Mouse (Mus musculus): ENCODE results near the gene Nr2f6. TPM values are rescaled to one million over a fixed set of nuclear protein-coding genes. Genes with fewer than 3 reads are reported as not detected.

Nr2f6 gene
- total and polyA plus RNA-seq, 3 experiments = 11.8 to 25.2 (median 14.2) TPM

GRCm38 (mm10) chr8:71371236-71371848, 10.4 kb downstream of the Nr2f6 start, which contains the start of gene Ocel1 (continued):
- TF ChIP-seq ELF1 (IDR thresholded peaks at IDR 0.05; ENCODE audit: low read depth, low read length) (peak; percentile 99), ZC3H11A (IDR thresholded peaks at IDR 0.05; ENCODE audit: low read depth, low read length) (no peak), NRF1 (IDR thresholded peaks at IDR 0.05; ENCODE audit: low read depth, low read length) (peak; percentile 76), USF1 (IDR thresholded peaks at IDR 0.05; ENCODE audit: low read depth, low read length) (no peak), NELFE (IDR thresholded peaks at IDR 0.05; ENCODE audit: low read depth, low read length) (peak; percentile 75), PAX5 (IDR thresholded peaks at IDR 0.05; ENCODE audit: low read length) (no peak), ZNF384 (IDR thresholded peaks at IDR 0.05; ENCODE audit: low read depth, low read length) (no peak), KAT2A (IDR thresholded peaks at IDR 0.05; ENCODE audit: insufficient replicate concordance, low read length) (no peak), TCF12 (IDR thresholded peaks at IDR 0.05; ENCODE audit: low read depth, low read length) (peak; percentile 79), USF2 (conservative IDR thresholded peaks at IDR 0.05; ENCODE audit: low read depth, low read length) (no peak), RCOR1 (conservative IDR thresholded peaks at IDR 0.05; ENCODE audit: low read depth, low read length) (no peak)

- H3K4me2 ChIP-seq (ENCODE audit: insufficient read depth, low read depth, poor library complexity, severe bottlenecking) = peak overlapping the region; percentile 73
- peaks cover 26 to 56% of the 10 kb centered on the region in 2 experiments for H3K36me3 ChIP-seq (replicated peaks in 1 of 2; ENCODE audit: control insufficient read depth in 1 of 2, insufficient read depth in 1 of 2, low read length in 1 of 2)
- no peak overlapping the region for H3K27ac ChIP-seq (ENCODE audit: insufficient read depth, low read depth)
- no peaks in the 10 kb centered on the region for H3K27me3 ChIP-seq (replicated peaks)
- peaks cover 5% of the 10 kb centered on the region for H3K9me3 ChIP-seq (replicated peaks; ENCODE audit: low read length)
- peaks cover 18 to 54% of the 10 kb centered on the region in 2 experiments for H3K4me1 ChIP-seq (ENCODE audit: control insufficient read depth in 1 of 2, insufficient read depth in 2 of 2)
- peak; percentile 68 for DNase-seq (ENCODE audit: extremely low read depth)
- H3K4me3 ChIP-seq (replicated peaks in 1 of 3; ENCODE audit: low read depth in 2 of 3, low read length in 2 of 3, poor library complexity in 1 of 3) = peak overlapping the region; percentile 40 to 69 (median 65)
- TF ChIP-seq RCOR1 (conservative IDR thresholded peaks at IDR 0.05; ENCODE audit: low read depth, low read length) = no peak
- TF ChIP-seq KAT2A (IDR thresholded peaks at IDR 0.05; ENCODE audit: insufficient replicate concordance, low read length) = no peak
- TF ChIP-seq ZNF384 (IDR thresholded peaks at IDR 0.05; ENCODE audit: low read depth, low read length) = peak; percentile 80
- in situ Hi-C loops (cut with MboI; ENCODE audit: low pct_ligation_motif_present, low pct_unique_long_range_greater_than_20kb, low sequenced_read_pairs) (loop anchor here (5.0 kb wide), 1 partner anchor 37 kb away; the partner anchor contains the start of gene Ankle1), dilution Hi-C loops (cut with MboI; ENCODE audit: extremely low pct_ligation_motif_present, extremely low pct_unique_long_range_greater_than_20kb, low sequenced_read_pairs) (no loop called here)
- H3K79me2 ChIP-seq (replicated peaks; ENCODE audit: control insufficient read depth, extremely low read depth, insufficient read depth, poor library complexity, severe bottlenecking) = no peaks in the 10 kb centered on the region
- H3K9ac ChIP-seq (ENCODE audit: insufficient read depth, low read depth) = peak overlapping the region; percentile 58; the same call in 1 of the 2 replicates
Measured at GRCm38 (mm10) chr8:71370711-71371235, 11.0 kb downstream of the Nr2f6 start.

- Histone ChIP-seq H3K4me1 (ENCODE audit: control insufficient read depth in 1 of 2, insufficient read depth in 2 of 2) (peaks cover 18 to 45% of the 10 kb centered on the region in 2 experiments), H3K9ac (ENCODE audit: insufficient read depth, low read depth) (no peak overlapping the region), H3K27me3 (replicated peaks) (no peaks in the 10 kb centered on the region), H3K9me3 (replicated peaks; ENCODE audit: low read length) (no peaks in the 10 kb centered on the region), H3K79me2 (replicated peaks; ENCODE audit: control insufficient read depth, extremely low read depth, insufficient read depth, poor library complexity, severe bottlenecking) (no peaks in the 10 kb centered on the region), H3K27ac (ENCODE audit: insufficient read depth, low read depth) (no peak overlapping the region), H3K36me3 (replicated peaks in 1 of 2; ENCODE audit: control insufficient read depth in 1 of 2, insufficient read depth in 1 of 2, low read length in 1 of 2) (peaks cover 11 to 41% of the 10 kb centered on the region in 2 experiments), H3K4me3 (replicated peaks in 1 of 3; ENCODE audit: low read depth in 2 of 3, low read length in 2 of 3, poor library complexity in 1 of 3) (no peak overlapping the region), H3K4me2 (ENCODE audit: insufficient read depth, low read depth, poor library complexity, severe bottlenecking) (no peak overlapping the region)
- dilution Hi-C loops (cut with MboI; ENCODE audit: extremely low pct_ligation_motif_present, extremely low pct_unique_long_range_greater_than_20kb, low sequenced_read_pairs) (no loop called here), in situ Hi-C loops (cut with MboI; ENCODE audit: low pct_ligation_motif_present, low pct_unique_long_range_greater_than_20kb, low sequenced_read_pairs) (no loop called here)
- no peak for TF ChIP-seq USF2 (conservative IDR thresholded peaks at IDR 0.05; ENCODE audit: low read depth, low read length)
- no peak for DNase-seq (ENCODE audit: extremely low read depth)
Measured at GRCm38 (mm10) chr8:71369040-71369718, 12.6 kb downstream of the Nr2f6 start.
